19 mouse cellular contexts compared by ENCODE assay signal in the genomic region with DNA sequence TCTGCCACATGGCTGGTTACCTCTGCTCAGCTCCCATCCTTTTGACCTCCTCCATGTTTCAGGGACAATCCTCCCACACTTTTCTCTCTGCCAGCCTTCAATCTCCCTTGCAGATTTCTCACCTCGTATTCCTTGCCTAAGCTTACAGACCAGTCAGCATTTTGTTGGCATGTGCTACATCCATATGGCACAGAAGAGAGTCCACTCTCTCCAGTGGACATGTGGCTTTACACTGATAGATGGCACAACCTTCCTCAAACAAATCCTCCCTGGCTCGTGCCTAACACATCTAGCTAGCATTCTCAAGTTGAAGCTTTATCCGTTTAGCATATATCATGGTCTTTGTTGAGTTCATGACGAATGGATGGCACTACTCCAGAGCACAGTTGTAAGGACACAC. TPM values are rescaled to one million over a fixed set of nuclear protein-coding genes. Genes with fewer than 3 reads are reported as not detected.
DNase-seq lines count a peak whose midpoint lies in the region; ATAC-seq and TF ChIP-seq lines count a peak whose summit lies in the region.
"Had no signal": no experiment of that assay in that cellular context is flagged by ENCODE, and none has a peak within 500 bp of the region (broad histone marks: within the 10 kb centered on the region; RNA-seq: fewer than 3 reads in every experiment).

No protein-coding gene starts in this region.

- no peak overlapping the region for H3K27ac ChIP-seq in midbrain, postnatal 0 days (ENCODE audit: low read depth, low read length)
- H3K27ac ChIP-seq: embryonic facial prominence, embryonic 10.5 days; forebrain, embryonic 13.5 days; gastrocnemius, adult 2 months; hindbrain, embryonic 10.5 days; hindbrain, embryonic 14.5 days; intestine, embryonic 15.5 days had no signal

- no peak overlapping the region for H3K4me2 ChIP-seq in midbrain, postnatal 0 days (ENCODE audit: low read depth, low read length, poor library complexity, severe bottlenecking)
- H3K4me2 ChIP-seq: forebrain, embryonic 13.5 days; heart, embryonic 12.5 days; hindbrain, embryonic 14.5 days; intestine, embryonic 15.5 days had no signal

- H3K9me3 ChIP-seq in midbrain, postnatal 0 days (ENCODE audit: low read length): no peaks in the 10 kb centered on the region
- H3K9me3 ChIP-seq: embryonic facial prominence, embryonic 10.5 days; G1E; heart, embryonic 12.5 days; hindbrain, embryonic 10.5 days; intestine, embryonic 15.5 days had no signal

- TF ChIP-seq CTCF in midbrain, postnatal 0 days (IDR thresholded peaks at IDR 0.05): no peak

- H3K9ac ChIP-seq in midbrain, postnatal 0 days (replicated peaks; ENCODE audit: low read length, poor library complexity, severe bottlenecking): no peak overlapping the region
- H3K9ac ChIP-seq: forebrain, embryonic 13.5 days; forebrain, postnatal 0 days; heart, embryonic 12.5 days; hindbrain, embryonic 14.5 days; intestine, embryonic 15.5 days had no signal

- no peaks in the 10 kb centered on the region for H3K36me3 ChIP-seq in midbrain, postnatal 0 days (ENCODE audit: insufficient read depth, low read length)
- H3K36me3 ChIP-seq: embryonic facial prominence, embryonic 10.5 days; G1E; heart, embryonic 12.5 days; hindbrain, embryonic 10.5 days; intestine, embryonic 15.5 days had no signal

- WGBS in midbrain, postnatal 0 days: 81% methylated on average over 4 of the region's 4 CpGs

- H3K27me3 ChIP-seq in midbrain, postnatal 0 days (ENCODE audit: insufficient read depth, low read length): no peaks in the 10 kb centered on the region
- H3K27me3 ChIP-seq: forebrain, embryonic 13.5 days; heart, embryonic 12.5 days; intestine, embryonic 15.5 days had no signal

- no peak for ATAC-seq in midbrain, postnatal 0 days (ENCODE audit: low FRiP score)
- ATAC-seq: CD4-positive, CD25-positive, alpha-beta regulatory T cell, adult 4 months; forebrain, embryonic 13.5 days; forebrain, postnatal 0 days; intestine, embryonic 15.5 days had no signal

- no peak overlapping the region for H3K4me3 ChIP-seq in midbrain, postnatal 0 days (ENCODE audit: low read depth, low read length)
- H3K4me3 ChIP-seq: embryonic facial prominence, embryonic 10.5 days; forebrain, embryonic 13.5 days; gastrocnemius, adult 2 months; heart, embryonic 12.5 days; hindbrain, embryonic 10.5 days; intestine, embryonic 15.5 days had no signal

- no peaks in the 10 kb centered on the region for H3K4me1 ChIP-seq in midbrain, postnatal 0 days (ENCODE audit: insufficient read depth, low read length)
- H3K4me1 ChIP-seq: embryonic facial prominence, embryonic 10.5 days; forebrain, embryonic 13.5 days; hindbrain, embryonic 10.5 days; intestine, embryonic 15.5 days had no signal

- peak; percentile 39 for DNase-seq in brain, adult 2 months (ENCODE audit: low read depth, low spot score)
- DNase-seq in cerebellum, adult 11-12 months: peak; percentile 25
- DNase-seq in cerebellum, adult 9-11 months: peak; percentile 39
- peak; percentile 20 to 37 for DNase-seq in cerebellum, postnatal 36 days
- DNase-seq in midbrain, postnatal 0 days (ENCODE audit: low spot score): no peak
- DNase-seq in urinary bladder, postnatal 4 days (ENCODE audit: low spot score in 2 of 2): no peak
- DNase-seq: adrenal gland, postnatal 10 days; forebrain, postnatal 0 days; gastrocnemius, adult 2 months; gastrocnemius, postnatal 25 days; kidney, adult 18-20 months had no signal

RNA-seq across cellular contexts. Expression of a gene that starts 32.3 kb away (rescaled TPM):
- 29.5 and 42.2 TPM in 2 replicates for total RNA-seq in midbrain, postnatal 0 days (2014; rRNA removed)
- polyA plus RNA-seq in midbrain, postnatal 0 days (2015; fragmentation: Nextera tagmentation; extraction: Ambion mirVana): 12.9 and 15.3 TPM in 2 replicates

Comparison
In these comparisons a context has a peak if more than half of its experiments do, and no peak if none do; other contexts are left out.
1. DNase-seq: peak in brain, adult 2 months (single experiment), cerebellum, adult 11-12 months (single experiment), cerebellum, adult 9-11 months (single experiment) and cerebellum, postnatal 36 days (2 of 2); none in midbrain, postnatal 0 days (single experiment) and urinary bladder, postnatal 4 days (0 of 2).